Mouse (Mus musculus) cerebellum, adult 8-10 months (tissue): ENCODE measurements at regions not wholly inside any gene's neighbourhood (a gene's known extent, or its start where the extent isn't known, plus 50 kb on each side); places are given as distances from the start of the nearest gene placed in this dataset.

Experiments used
- DNase-seq: peaks from one replicate; pipeline ENCODE4 v3.0.0; 2022

- peak; percentile 1 for DNase-seq
These were observed 1832.0 kb upstream of the Pcdh7 start for GRCm38 (mm10) chr5:55885658-55886312.

GRCm38 (mm10) chr5:55891729-55892308 is 1825.9 kb upstream of the Pcdh7 start:
- no peak for DNase-seq

- DNase-seq: no peak
These were observed 1776.3 kb upstream of the Pcdh7 start for GRCm38 (mm10) chr5:55941494-55941893.

GRCm38 (mm10) chr5:55976505-55976904 is 1741.3 kb upstream of the Pcdh7 start:
- no peak for DNase-seq

- no peak for DNase-seq
These were observed 1709.9 kb upstream of the Pcdh7 start for GRCm38 (mm10) chr5:56007861-56008260.

GRCm38 (mm10) chr5:56020463-56020862 is 1697.3 kb upstream of the Pcdh7 start:
- no peak for DNase-seq
